Mouse (Mus musculus) activated CD4-positive, CD25-positive, alpha-beta regulatory T cell, adult 4 months (primary cell): Measurements from ENCODE around the gene Klhl32. TPM values are rescaled to one million over a fixed set of nuclear protein-coding genes. Genes with fewer than 3 reads are reported as not detected.
"Not testable (repeated sequence)": the region's sequence is repeated elsewhere in the genome, so short reads cannot be mapped to it uniquely, and the experiment has no call there.

ENCODE experiments used
- ATAC-seq: one replicate; pipeline ENCODE4 v1.8.0; 2017
- polyA plus RNA-seq, 2 experiments: library from polyadenylated mRNA; unstranded; fragments of 100-300 nt; shearing (Covaris generic); gene quantifications; one replicate each; pipeline ENCODE4 v1.2.1; 2017

The Klhl32 gene
- polyA plus RNA-seq, 2 experiments from 2014 or later, result 0.15 to 0.37 TPM

DNA sequence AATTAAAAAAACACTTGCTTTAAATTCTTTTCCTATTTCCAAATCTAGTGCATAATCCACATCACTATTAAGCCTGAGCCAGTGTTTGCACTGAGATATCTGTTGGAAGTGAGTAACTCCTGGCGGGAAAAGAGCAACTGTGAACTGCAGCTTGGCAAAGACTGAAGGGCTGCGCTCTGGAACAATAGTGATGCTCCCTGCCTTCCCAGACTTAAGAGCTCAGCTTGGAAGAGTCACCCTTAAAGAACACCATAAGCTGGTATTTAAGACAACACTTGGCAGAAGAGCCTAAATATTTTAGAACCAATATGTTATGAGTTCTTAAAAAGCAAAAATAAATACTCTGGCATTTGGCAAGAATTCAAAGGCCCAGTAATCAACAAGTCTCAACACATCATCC, 55.7 kb downstream of the Klhl32 start:
- ATAC-seq, result no peak

DNA sequence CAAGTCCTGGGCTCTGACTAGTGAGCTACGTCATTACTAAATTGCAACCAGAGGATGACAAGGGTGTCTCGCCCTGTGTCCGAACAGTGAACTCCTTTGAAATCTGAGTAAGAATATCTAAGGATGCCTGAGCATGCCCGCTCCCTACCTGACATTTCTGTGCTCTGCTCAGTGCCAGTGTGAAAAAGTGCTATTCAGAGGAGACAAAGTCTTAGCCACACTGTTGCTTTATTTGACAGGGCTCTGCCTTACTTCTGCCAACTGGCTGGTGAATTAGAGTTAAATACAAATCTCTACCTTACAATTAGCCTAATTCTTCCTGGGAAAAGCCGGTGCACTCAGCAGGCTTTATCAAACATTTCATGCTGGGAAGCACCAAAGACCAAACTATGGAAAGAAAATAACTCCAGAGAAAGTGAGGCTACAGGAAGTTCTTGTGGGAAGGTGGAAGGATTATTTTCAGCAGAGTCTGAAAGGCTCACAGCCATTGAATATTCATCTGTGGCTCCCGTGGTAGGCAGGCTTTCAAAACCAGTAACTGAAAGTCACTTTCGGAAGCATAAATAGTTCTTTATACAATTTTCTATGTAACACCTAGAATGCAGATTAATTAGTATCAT, 57.1 kb downstream of the Klhl32 start:
- no peak for ATAC-seq

DNA sequence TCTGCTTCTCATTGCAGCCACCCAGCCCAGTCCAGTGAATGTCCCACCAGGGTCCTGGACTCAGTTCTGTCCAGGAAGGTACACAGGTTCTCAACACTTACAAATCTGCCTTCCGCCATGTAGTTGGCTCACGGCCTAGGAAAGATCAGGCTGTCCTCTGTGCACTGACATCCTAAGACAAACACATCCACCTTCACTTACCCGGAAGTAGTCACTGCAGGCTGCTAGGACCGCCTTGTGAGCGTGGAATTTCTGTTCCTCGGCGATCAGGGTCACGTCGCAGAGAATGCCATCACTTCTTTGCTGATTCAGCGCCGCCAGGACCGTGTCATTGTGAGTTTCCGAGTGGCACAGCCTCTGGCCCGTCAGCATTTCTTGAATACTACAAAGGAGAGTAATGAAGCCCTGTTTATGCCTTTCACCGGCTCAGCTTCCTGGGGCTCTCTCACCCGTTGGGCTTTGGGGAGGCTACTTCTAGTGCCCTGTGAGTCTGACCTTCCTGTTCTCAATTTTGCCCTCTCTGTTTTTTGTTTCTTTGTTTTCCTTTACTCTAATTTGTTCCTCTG, 58.4 kb downstream of the Klhl32 start:
- ATAC-seq, result no peak

DNA sequence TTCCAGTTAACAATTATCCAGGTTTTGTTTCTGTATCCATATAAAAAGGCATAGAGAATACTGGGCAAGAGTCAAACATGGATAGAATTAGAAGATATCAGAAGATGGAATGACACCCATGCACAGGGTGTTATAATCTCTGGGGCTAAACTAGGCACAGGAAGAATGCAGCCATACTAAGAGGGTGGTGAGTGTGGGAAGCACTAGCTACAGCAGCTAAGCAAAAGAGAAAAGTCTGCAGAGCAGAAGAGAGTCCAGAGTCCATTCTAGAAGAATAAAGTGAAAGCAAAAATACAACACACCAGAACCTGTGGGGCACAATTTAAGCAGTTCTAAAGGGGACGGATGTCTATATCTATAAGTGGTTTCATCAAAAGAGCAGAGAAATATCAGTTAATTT, 61.6 kb downstream of the Klhl32 start:
- ATAC-seq, result no peak

DNA sequence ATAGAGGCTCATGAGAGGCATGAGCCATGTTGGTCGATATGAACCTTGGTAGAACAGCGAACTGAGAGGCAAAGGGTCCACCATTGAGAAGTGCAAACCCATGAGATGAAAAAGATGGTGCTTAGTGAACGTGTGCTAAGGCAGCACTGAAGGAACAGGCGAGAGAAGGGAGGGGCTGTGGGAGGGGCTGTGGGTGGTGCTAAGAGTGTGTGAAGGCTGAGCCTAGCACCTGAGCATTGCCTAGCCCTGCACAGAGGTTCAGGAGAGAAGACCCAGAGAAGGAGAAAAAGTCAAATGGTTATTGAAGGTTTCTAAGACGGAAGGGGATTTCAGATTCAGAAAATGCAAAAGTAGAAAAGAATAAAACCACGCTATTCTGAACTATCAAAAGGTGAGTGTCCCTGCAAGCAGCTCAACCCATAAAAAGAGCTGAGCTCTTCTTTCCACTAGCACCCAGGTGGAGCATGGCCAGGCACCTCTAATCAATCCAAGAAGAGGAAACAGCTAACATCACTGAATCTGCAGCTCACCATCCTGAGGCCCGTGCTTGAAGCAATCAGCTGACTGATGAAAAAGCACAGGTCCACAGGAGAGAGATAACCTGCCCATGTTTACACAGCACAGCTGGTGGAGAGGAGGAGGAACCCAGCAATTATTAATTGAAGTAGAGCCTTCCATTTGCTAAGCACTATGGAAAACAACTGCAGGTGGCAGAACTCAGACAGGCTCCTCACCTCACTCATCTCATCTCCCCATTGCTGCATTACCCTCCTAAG, 65.0 kb downstream of the Klhl32 start:
- no peak for ATAC-seq

DNA sequence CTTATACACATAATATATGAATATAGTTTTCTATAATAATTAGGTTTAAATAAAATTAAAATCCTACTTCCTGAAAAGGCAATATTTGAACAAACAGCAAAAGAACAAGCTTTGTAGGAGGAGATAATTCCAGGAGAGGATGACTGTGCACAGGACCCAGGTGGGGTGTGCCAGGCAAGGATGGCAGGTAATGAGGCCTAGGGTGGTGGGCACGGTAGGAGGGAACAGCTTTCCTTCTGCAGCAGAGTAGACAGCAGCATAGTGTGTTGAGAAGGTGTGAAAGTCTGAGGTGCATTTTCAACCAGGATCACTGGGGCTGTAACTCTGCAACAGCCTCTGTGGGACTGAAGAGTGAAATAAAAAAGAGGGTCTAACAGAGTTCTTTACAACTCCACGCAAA, 85.0 kb downstream of the Klhl32 start:
- ATAC-seq, result no peak

DNA sequence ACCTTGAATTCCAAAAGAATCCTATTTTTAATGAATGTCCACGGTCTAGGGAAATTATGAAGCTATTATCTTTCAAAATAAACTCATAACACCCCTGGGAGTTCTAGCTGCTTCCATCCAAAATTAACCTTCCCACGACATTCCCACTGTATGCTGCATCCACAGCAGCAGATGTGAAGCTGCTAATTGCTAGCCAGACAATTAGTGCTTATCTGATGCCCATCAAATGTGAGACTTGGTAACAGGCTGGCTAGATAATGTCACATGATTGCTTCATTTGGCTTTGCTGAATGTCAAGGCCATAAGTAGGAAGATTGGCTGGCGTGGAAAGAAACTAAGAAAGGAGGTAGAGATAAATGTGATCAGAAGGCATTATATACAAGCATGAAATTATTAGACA, 85.5 kb downstream of the Klhl32 start:
- ATAC-seq, result no peak

DNA sequence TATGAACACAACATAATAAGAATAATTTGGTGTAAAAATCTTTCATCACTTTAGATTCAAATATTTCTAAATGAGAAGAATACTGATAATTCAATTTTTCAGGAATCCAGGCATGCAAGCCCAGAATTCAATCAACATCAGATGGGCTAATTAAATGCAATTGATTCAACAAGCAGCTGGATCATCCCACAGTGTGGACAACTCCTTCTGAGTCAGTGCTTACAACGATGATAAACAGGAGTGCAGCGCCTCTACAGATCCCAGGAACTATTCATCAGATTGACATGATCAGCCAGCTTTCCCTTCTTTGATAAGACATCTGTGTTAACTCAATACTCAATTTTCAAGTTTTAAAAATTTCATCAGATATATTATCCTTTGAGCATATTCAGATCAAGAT, 86.4 kb downstream of the Klhl32 start:
- ATAC-seq, result no peak

DNA sequence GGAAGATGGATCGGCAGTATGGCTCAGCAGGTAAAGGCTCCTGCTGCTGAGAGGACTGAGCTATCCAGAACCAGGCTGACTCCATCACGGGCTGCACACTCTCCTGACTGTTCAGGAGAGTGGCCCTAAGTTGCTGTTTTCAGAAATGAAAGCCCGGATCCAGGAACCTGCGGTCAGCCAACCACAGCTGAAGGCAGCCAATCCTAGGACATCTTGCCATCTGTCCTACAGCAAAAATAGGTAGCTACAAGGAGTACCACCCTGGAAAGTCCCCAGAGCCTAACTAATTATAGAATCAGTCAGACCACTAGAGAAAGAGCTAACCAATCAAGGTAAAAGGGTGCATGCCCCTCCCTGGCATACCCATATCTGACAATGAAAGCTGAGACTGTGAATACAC, 87.5 kb downstream of the Klhl32 start:
- ATAC-seq, result no peak

DNA sequence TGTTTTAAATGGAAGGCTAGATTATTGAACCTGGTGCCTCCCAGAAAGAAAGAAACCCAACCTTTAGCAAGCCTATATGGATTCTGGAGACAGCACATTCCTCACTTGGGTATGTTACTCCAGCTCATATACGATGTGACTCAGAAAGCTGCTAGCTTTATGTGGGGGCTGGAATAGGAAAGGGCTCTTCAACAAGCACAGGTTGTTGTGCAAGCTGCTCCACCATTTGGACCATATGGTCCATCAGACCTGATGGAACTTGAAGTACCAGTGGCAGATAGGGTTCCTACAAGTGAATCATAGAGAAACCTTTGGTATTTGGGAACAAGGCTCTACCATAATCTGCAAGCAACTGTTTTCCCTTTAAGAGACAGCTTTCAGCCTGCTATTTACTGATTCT, 92.0 kb downstream of the Klhl32 start:
- no peak for ATAC-seq

DNA sequence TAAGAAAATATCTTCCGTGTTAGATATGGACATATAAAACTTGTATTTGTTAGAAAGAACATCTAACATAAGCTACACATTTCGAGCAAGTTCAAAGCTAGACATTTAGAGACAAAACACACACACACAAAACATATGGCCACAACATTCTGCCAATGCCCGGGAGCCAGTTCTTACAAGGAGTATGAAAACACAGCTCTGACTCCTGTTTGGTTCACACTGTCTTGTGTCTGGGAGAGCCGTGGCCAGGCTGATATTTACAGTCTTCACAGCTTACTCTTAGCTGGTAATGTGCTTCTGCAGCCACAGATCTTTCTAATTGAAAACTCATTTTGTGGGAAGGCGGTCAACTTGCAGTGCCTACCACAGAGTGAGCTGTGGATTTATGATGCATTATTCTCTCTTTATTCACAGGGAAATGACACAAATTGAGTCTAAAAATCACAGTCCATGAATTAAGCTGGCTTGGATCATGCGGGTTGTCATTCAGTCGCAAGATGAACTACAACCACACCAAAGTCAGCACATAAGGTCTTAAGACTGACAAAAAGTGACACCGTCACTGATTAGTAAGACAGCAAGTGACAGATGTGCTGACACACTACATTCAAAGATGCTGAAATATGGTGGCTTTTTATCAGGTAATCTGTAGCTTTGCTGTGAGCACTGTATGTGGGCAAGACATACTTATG, 98.3 kb downstream of the Klhl32 start:
- ATAC-seq, result no peak

DNA sequence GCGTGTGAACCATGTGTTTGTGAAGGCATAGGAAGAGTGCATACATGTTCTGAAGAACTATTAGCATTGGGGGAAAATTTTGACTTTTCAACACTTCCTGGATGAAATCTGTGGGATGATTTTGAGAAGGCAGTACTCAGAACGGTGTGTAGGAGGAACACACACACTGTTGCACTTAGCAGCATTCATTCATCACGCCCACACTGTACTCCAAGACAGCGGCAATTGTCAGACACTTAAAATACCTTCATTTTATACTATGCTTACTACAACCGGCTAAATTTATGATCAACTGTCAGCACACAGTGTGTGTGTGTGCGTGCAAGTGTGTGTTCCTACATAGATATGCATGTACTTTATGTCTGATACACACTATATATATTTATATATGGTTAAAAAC, 113.8 kb downstream of the Klhl32 start:
- no peak for ATAC-seq

DNA sequence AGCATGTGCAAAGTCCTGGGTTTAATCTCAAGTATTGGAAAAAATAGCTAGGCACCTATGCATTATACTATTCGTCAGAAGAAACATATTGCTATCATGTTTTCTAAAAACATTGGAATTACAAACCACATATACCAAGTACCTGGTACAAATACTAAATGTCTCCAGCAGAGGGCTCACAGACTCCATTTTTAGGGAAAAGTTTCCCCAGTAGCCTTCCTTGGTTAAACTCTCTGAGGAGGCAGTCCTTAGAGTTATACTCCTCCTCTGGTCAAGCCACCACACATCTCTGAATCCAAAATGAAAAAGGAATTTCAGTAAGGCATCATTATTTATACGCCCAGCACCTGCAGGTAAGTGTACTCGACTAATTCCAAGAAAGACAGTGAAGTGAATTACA, 130.1 kb downstream of the Klhl32 start:
- no peak for ATAC-seq

DNA sequence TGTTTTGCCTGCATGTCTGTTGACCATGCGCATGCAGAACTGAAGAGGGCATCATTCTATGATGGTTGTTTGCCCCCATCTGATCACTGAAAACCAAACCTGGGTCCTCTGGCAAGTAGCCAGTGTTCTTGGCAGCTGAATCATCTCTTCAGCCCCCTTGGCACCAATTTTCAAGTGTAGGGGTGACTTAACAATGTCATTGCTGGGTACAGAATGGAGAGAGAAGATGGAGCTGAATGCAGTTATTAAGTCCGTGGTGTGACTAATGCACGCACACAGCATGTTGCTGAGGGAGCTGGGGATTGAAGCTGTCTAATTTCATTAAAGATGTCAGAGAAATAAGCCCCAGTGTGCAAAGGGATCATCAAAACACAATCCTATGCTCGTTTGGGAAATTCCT, 135.4 kb downstream of the Klhl32 start:
- no peak for ATAC-seq

DNA sequence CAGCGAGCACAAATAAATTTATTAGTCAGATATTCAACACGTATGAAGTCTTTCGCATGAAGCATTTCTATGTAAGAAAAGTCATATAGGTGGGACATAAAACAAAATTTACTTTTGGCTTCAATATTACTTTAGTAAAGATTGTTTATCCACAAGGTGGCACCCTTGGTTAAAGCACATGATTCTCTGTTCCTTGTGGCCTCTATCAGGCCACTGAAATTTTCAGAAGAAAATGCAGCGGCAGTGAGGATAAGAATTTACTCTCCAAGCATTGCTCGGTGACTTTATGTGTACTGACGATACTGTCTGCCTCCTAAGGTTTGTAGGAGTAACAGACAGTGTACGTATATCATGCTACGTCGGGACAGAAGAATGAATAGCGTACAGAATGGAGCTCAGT, 136.6 kb downstream of the Klhl32 start:
- ATAC-seq, result no peak

DNA sequence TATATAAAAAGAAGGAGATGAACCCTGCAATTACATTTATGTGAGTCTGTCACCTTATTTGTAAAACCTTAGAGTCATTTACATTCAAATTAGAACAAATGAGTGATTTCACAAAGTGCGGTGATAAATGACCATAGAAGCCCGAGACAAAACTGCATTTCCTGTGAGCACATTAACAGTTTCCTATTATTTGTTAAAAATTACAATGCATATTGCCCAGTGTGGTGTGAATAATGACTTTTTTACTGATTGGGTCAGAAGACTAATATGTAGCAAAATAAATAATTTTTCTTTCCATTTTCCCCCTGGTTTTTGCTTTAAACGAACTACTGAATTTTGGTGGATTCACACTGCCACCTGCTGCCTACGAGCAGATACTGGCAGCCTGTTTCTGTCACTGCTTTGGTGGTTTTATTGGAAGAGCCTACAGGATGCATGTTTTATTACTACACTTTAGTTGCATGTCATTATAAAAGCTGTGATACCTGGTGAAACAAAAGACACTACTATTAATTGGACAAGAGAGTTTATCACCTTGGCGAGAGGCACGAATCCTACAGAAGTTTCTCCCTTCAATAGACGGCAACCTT, 152.3 kb downstream of the Klhl32 start:
- no peak for ATAC-seq

DNA sequence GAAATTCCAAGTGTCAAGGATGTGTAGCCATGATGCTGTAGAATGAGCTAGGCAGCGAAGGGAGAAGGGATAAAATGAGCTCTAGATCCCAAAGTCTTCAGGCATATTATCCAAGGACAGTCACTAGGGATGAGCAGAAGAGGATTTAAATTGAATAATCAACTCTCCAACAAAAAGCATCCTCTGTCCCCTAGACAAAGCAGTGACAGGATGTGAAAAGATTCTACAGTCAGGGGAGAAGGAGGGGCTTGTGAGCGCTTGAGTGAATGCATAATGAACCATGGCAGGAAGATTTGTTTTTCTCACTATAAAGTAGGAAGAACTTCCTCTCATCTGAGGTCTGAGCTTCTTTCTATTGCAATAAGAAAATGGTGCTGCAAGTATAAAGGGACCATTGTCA, 170.8 kb downstream of the Klhl32 start:
- no peak for ATAC-seq

DNA sequence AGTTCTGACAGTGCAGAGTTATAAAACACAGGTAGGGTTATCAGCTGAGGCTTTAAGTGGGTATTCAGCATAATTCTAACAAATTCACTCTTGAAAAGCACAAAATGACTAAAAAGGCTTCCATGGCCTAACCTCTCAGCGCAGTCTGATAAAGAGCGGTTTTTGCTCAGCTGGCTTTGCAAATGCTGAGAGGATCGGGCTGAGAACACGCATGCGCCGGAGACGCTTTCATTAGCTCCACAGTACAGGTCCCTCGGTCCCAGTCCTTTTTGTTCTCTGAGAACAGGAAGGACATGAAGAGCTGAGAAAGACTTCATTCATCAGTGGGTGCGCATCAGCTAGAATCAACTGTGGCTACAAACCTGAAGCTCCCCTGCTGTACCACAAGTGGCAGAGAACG, 180.9 kb downstream of the Klhl32 start:
- no peak for ATAC-seq

DNA sequence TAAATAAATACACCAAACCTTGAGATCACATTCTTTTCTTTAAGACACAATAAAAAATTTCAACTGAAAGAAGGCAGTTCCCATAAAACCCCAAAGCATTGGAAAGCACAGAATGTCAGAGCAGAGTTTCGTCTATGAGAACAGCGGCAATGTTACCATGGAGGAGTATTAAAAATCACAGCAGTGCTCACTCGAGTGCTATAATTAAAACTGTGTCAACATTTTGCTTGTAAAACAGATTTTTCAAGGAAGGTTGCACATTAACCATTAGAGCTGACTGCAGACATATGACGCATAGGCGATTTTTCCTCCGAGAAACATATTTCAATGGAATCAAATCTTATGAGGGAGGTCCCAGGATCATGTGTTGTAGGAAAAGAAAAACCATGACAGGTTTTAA, 191.7 kb downstream of the Klhl32 start:
- ATAC-seq, result no peak

DNA sequence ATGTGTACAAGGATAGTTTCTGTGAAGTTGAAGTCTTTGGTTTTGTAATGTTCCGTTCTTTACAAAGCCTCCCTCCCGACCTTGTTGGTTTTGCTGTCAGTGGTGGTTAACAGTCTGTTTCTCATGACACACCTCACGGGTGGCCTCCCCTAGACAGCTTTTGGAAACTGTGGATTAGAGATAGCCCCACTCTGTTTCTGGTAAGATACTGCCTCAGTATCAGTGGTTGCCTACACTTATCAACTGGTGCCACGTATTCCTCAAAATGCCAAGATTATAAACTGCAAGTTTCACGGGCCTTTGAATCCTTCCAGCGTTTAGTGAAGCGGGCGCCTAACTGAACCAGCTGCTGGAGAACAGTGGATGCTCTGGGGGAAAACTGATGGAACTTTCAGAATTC, 206.2 kb downstream of the Klhl32 start:
- not testable (repeated sequence) for ATAC-seq

DNA sequence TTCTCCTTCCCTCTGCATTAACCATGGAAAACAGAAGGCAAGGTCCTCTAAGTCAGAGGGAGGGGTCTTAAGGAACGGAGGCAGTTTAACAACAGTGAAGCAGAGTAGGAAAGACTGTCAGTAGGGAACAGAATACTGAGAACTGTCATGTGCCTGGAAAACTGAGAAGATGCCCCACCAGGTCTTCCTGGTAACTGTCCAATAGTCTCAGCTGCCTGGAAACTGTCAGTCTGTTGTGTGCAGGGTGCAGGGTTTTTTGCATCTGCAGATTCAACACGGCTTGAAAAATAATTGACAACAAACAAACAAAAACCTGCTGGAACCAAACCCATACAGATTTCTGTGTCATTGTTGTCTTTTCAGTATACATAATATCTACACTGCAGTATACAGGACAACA, 208.6 kb downstream of the Klhl32 start:
- no peak for ATAC-seq

DNA sequence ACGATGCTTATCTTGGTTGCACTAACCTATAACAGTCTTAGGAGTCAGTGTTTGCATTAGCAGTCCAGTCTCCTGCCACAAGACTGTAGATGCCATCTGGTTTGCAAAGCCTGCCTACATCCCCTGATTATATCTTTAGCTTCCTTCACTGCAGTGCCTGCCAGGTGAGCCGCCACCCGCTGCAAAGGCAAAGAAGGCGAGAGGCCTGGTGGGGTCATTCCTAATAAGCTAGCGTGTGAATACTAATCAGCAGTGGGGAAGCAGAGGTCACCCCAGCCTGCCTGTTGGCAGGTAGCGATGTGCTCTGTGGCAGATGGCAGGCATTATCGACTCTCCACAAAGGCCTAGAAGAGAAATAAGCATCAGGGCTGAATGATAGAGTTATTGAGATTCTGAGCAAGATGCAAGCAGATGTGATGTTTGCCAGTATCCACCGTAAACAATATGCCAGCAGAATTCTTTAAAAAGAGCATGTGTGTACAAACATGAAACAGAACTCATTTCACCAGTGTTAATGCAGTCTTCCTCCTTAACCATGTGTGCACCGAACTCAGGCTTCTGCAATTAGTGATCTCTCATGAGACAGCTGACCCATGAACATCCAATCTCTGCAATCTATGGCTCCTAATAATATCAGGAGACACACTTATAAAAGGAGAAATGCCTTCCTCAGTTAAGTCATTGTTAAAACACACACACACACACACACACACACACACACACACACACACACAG, 219.6 kb downstream of the Klhl32 start:
- ATAC-seq, result no peak

DNA sequence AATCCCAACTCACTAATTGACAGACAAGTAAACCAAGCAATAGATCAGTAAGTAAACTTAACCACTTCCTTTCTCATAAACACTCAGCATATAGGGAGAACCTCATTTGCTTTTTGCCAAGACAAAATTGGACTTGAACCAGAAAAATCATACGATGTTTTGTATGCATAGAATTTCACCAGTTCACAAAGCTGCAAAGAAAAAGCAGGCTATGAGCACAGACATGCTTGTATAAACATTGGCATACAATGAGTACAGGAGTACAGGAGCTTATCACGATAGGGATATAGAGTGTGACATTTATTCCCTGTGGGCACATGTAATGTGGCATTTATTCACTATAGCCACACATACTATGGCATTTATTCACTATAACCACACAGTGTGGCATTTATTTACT, 220.5 kb downstream of the Klhl32 start:
- no peak for ATAC-seq
